Mouse (Mus musculus) spleen, adult 12 weeks (tissue): ENCODE results near the gene Arhgef3.
A peak's percentile ranks its signal among the peaks of the same experiment; 100 is the strongest.

Experiments
- DNase-seq: peaks from one replicate; pipeline ENCODE4 v3.0.0; 2022; ENCODE audit warnings: low spot score

Gene Arhgef3

GRCm38 (mm10) chr14:27315737-27316136, 201.0 kb downstream of the Arhgef3 start:
- no peak for DNase-seq

DNA sequence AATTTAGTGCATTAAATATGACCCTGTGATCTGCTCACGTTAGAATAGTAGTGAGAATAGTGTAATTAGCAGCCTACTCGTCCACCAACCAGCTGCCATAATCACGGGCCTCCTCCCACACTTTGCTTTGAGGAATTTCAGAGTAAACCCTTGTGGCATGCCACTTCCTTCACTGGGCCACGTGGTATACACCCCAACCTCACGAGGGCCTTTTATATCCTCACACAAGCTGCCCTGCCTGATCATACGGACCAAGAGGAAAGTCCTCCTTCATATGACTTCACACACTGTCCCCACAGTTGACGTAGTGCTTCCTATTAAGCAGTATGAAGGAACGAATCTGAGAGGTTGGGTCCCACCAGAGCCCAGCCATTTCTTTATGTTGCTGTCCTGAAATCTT, 202.4 kb downstream of the Arhgef3 start:
- no peak for DNase-seq

GRCm38 (mm10) chr14:27319386-27319785, 204.7 kb downstream of the Arhgef3 start:
- DNase-seq: no peak

DNA sequence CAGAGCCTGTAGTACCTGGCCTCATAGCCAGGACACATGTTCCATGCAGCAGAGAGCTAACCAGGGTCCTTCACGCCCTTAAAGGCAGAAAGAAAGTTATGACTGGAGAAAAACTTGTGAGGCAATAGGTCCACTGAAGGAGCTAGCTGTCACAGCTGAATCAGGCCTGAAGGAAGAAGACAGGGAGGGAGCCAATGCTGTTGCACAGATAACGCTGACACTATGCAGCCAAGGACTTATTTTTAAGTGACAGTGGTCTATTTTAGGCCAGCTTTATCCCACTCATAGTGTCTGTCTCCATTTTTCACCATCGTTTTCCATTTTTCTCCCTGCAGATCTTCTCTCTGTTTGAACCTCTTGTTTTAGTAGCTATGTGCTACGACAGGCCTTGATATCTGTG, 207.3 kb downstream of the Arhgef3 start:
- DNase-seq: no peak

GRCm38 (mm10) chr14:27324689-27325088, 210.0 kb downstream of the Arhgef3 start:
- no peak for DNase-seq

GRCm38 (mm10) chr14:27325537-27325936, 210.8 kb downstream of the Arhgef3 start:
- no peak for DNase-seq

GRCm38 (mm10) chr14:27327862-27328261, 213.2 kb downstream of the Arhgef3 start:
- DNase-seq: no peak

- no peak for DNase-seq
Measured at GRCm38 (mm10) chr14:27328952-27329351, 214.3 kb downstream of the Arhgef3 start.

- no peak for DNase-seq
Measured at GRCm38 (mm10) chr14:27331490-27332035, 216.9 kb downstream of the Arhgef3 start.

DNA sequence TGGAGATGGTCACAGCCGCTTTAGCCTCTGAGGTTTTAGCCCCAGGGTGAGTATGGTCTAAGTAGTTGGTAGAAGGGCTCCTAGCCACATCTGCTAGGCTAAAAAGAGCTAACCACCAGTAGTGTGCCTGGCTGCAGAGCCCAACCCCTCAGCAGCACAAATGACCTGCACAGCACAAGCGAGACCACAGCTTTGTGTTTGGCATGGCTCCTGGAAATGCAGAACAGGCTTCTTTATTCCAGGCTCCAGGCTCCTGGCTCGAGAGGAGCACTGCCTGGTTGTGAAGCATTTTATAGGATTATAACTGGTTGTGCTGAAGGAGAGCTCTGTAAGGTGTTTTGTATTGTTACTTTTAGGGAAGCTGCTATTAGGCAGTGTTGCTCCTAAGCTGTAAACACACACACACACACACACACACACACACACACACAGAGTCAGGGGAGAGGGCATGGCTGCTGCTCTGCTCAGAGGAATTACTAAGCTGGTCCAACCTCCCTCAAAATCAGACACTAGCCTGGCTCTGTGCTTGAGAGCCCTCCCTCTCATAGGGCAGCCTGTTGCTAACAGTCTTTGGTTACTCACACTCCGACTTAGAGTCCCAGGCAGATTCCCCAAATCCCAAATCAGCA, 217.8 kb downstream of the Arhgef3 start:
- no peak for DNase-seq

DNA sequence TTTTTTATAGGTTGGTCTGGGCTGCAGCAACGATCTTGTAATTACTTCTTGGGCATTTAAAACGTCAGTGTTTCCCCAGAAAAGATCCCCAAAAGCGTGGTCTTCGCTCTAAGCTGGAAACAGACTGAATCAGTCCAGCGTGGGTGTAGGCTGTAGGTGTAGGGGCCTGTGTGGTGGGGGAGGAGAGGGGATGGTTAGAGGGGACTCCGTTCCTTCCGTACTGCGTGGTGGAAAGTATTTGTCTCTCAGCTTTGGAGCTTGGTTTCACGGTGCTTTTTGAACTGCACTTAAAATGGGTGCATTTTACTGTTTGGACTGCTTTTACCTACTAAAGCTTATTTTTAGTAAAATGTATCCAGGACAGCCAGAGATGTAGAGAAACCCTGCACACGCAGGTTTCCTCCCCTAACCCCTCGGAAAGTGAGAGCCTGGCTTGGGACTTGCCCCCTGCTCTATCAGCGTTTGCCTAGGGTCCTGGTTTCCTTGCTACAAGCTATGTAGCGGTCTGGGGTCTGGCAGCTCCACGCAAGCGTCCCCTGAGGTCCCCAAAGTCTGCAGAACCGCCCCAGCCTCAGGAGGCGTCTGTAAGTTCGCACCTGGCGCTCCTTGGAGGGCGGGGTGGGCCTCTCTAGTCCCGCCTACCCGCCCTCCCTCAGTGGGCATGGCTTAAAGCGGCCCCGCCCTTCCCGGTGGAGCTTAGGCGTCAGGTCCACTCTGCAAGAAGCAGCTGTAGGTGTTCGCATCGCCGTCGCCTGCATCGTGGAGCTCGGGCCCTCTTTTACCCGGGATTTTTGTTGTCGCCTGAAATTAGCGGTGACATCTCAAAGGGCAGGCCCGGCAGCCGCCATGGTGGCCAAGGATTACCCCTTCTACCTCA, 220.9 kb downstream of the Arhgef3 start:
- DNase-seq: peak; percentile 80

DNA sequence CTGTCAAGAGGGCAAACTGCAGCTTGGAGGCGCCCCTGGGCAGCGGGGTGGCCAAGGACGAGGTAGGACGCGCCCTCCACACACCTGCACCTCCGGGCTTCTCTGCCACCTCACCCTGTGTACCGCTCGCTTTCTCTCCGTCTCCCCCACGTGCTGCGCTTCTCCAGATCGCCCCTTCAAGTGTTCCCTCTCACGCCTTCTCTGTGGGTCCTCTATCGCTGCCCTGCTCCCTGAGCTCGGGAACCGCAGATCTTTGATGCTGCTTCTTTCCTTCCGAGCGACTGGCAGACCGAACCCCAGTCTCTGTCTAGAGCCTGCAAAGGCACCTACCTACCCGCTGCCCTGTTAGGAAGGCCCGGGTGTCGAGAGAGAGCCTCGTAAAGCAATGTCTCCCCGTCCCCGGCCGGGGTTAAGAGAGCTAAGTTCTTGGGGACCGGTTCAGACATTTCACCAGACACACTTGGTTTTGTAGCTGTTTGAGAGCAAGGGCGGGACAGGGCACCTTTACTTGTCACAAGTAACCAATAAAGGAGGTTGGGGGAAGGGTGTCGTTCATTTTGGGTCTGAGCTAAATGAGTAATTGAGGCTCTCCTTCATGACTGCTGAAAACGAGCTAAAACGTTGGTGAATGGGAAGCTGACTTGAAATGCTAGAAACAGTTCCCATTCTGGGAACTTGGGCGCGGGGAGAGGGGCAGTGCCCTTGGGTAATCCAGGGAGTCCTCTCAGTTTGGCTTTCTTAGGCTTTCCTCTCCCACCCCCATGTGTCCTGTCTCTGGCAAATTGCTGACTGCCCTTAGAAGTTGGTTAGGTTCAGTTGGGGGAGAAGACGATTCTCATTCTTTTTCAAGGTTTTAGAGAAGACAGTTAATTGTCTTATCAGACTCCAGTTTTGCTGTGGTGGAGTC, 221.8 kb downstream of the Arhgef3 start:
- no peak for DNase-seq

DNA sequence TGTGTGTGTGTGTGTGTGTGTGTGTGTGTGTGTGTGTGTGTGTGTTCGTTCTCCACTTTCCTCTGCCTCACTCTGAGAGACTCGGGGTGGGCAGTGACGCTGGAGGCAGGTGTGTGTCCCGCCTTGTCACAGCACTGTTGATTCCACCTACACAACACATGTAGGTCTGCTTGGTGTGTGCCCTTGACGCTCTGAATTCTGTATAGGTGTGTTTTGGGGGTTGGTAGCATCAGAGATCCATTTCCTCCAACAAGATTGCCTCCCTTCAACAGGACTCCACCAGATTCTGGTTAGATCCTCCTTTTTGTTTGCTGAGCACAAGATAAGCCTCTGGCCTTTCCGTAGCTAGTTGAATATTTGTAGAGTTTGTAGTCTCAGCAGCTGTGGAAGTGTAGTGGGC, 222.5 kb downstream of the Arhgef3 start:
- DNase-seq: no peak

DNA sequence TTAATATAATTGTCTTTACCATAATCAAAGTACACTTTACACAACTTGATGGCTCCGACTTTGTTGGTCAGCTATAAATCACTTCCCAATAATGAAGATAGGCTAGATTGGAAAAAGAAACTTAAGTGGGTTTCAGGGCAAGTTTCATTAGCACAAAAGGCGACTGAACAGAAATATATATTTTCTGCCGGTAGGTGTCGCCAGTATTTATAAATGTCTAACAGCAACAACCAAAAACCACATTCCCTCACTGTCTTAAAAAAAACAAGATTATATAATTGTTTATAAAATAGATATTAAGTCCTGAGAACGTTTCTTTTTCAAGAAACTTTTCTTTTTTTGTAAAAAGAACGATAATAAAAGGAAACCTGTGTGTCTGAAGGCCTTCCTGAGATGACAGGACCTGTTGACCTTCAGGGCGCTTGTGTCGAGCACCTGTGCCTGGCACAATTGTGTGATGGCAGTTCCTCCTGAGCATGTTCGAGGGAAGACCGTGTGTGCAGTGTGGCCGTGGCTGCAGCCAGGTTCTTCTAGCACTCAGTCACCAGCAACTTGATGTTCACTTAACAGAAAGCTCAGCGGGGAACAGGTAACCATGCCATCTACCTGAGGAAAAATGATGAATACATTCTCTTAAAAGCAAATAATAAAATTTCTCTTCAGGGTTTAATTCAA, 223.5 kb downstream of the Arhgef3 start:
- DNase-seq: no peak

GRCm38 (mm10) chr14:27340682-27341415, 226.2 kb downstream of the Arhgef3 start:
- DNase-seq: no peak

GRCm38 (mm10) chr14:27341486-27341885, 226.8 kb downstream of the Arhgef3 start:
- DNase-seq: no peak

GRCm38 (mm10) chr14:27342451-27342850, 227.8 kb downstream of the Arhgef3 start:
- no peak for DNase-seq

- DNase-seq: no peak
Measured at GRCm38 (mm10) chr14:27344250-27344990, 229.7 kb downstream of the Arhgef3 start.

DNA sequence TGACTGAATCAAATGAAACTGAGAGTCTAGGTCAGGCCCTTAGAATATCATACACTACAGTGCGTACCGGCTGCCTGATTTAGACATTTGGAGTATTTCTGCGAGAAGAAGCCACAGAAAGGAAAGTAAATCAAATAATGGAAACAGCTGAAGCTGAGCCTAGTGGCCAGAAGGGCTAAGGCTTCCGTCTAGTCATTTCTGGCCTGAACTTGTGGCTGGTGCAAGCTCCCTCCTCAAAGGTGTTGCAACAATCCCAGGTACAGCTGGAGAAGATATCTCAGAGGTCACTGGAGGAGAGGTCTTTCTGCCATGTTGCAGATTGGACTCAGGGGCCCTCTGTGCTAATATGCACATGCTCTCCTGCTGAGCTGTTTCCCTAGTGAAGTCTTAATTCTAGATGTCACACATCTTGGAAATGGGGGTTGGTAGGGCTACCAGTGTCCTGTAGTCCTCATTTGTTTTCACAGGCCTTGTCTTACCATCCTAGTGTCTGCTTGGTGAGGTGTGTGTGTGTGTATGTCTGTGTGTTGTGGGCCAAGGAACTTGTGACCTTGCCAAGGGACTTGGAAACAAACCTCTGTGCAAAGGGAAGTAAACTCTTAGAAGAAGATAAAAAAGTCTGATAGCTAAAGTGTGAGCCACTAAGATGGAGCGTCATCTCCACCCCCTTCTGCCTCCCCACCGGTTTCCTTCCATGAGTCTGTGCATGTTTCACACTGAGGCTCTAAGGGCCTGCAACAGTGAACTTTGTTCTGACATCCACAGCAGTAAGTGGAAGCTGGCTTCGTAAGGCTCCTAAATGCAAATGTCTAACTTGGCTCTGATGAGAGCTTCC, 230.6 kb downstream of the Arhgef3 start:
- no peak for DNase-seq
